Mouse (Mus musculus): ENCODE measurements at regions not wholly inside any gene's neighbourhood (a gene's known extent, or its start where the extent isn't known, plus 50 kb on each side); places are given as distances from the start of the nearest gene placed in this dataset.

DNA sequence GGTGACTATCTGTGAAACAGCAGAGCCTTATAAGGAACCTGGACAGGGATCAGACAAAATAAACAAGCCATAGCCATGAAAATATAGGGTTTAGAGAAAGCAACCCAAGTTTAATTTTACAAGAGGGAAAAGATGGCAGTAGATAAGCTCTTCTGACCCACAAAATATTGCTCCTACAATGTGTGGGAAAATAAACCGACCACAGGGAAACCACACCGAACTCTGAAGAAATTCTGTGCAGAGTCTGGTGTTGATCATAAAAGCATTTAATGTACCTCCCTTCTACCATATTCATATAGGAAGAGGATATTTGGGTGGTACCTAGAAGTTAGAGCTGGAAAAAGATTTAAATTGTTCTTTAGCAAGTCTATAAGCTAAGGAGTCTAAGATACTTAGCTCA lies 146.3 kb downstream of the Ndfip2 start:
- in situ Hi-C loops (cut with MboI; ENCODE audit: low pct_unique_long_range_greater_than_20kb in 1 of 2, low sequenced_read_pairs in 2 of 2, unreplicated experiment in 1 of 2): loop anchor here (25.0 kb wide), 2 partner anchors 408 to 508 kb away; no protein-coding TSS in a partner anchor

- in situ Hi-C loops (cut with MboI; ENCODE audit: low pct_unique_long_range_greater_than_20kb in 1 of 2, low sequenced_read_pairs in 2 of 2, unreplicated experiment in 1 of 2): loop anchor here (25.0 kb wide), 2 partner anchors 408 to 508 kb away; no protein-coding TSS in a partner anchor
Measured at GRCm38 (mm10) chr14:105404241-105404640, 145.9 kb downstream of the Ndfip2 start.

- in situ Hi-C loops (cut with MboI; ENCODE audit: low pct_unique_long_range_greater_than_20kb in 1 of 2, low sequenced_read_pairs in 2 of 2, unreplicated experiment in 1 of 2): loop anchor here (25.0 kb wide), 2 partner anchors 409 to 509 kb away; no protein-coding TSS in a partner anchor
Measured at GRCm38 (mm10) chr14:105403256-105403655, 144.9 kb downstream of the Ndfip2 start.

DNA sequence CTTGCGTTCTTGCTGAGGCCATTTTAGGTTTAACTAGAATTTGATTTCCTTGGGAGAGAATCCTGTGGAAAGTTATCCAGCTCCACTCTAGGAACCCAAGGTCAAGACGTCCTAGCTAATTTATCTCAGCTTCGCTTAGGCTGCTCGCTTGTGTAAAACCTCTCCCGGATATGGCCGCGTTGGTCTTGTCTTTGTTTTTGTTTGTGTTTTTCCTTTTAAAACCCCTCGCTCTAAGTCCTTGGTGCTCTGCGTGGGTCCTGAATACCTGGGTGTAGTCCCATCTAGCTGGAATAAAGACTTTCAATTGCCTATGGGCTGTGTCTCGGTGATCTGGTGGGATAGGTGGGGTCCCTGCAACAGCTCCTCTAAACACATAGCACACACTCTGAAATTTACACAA lies 144.2 kb downstream of the Ndfip2 start:
- in situ Hi-C loops (cut with MboI; ENCODE audit: low pct_unique_long_range_greater_than_20kb in 1 of 2, low sequenced_read_pairs in 2 of 2, unreplicated experiment in 1 of 2): loop anchor here (25.0 kb wide), 2 partner anchors 410 to 510 kb away; no protein-coding TSS in a partner anchor

DNA sequence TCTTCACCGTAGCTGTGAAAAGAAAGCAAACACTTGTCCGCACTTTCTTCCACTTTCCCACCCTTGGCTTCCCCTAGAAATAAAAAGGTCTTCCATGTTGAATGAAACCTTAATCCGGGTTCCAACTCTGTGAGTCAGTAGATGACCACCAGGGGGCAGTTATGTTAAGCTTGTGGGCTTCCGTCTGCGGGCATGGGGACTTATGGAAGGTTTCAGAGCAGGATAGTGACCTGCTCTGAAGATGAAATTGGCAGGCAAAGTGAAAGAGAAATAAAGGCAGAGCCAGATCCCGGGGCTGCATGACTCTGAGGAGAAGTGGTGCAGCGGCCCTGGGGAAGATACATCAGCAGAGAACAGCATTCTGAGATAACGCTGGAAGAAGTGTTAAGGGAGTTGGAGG lies 139.1 kb downstream of the Ndfip2 start:
- in situ Hi-C loops (cut with MboI; ENCODE audit: low pct_unique_long_range_greater_than_20kb in 1 of 2, low sequenced_read_pairs in 2 of 2, unreplicated experiment in 1 of 2): loop anchor here in 1 of 2 experiments (10.0 kb wide), 1 partner anchor 507 kb away; no protein-coding TSS in a partner anchor

DNA sequence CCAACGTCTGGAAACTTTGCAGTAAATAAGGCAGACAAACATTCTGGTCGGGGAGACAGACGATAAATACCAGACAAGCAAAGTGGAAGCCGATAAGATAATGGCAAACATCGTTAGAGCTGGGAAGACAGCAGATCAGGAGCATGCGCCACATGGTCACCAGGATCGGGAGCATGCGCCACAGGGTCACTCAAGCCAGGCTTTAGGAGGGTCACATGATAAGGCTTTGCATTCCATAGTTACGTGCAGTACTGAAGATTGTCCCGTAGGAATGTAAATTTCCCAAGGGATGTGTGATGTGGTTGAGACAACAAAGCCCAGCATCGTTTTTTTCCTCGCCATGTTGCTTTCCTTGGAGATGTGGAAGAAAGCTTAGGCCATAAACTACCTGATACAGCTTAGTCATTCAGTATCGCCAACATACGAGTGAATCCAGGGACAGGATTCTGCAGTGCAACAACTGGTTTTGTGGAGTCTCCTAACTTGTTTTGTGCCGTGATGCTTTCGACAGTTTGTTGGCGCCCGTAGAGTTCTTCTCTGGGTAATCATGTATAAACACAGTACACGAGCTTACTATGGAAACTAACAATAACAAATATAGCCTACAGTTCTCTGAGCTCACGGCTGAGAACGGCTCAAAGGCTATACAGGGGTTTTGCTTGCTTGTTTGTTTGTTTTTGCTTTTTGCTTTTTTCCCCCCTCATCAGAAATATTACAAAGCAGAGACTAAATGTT lies 133.9 kb downstream of the Ndfip2 start:
- in situ Hi-C loops (cut with MboI; ENCODE audit: low pct_unique_long_range_greater_than_20kb in 1 of 2, low sequenced_read_pairs in 2 of 2, unreplicated experiment in 1 of 2): loop anchor here in 1 of 2 experiments (10.0 kb wide), 1 partner anchor 513 kb away; no protein-coding TSS in a partner anchor

- in situ Hi-C loops (cut with MboI; ENCODE audit: low pct_unique_long_range_greater_than_20kb in 1 of 2, low sequenced_read_pairs in 2 of 2, unreplicated experiment in 1 of 2): loop anchor here in 1 of 2 experiments (10.0 kb wide), 1 partner anchor 513 kb away; no protein-coding TSS in a partner anchor
Measured at GRCm38 (mm10) chr14:105391430-105391829, 133.1 kb downstream of the Ndfip2 start.

DNA sequence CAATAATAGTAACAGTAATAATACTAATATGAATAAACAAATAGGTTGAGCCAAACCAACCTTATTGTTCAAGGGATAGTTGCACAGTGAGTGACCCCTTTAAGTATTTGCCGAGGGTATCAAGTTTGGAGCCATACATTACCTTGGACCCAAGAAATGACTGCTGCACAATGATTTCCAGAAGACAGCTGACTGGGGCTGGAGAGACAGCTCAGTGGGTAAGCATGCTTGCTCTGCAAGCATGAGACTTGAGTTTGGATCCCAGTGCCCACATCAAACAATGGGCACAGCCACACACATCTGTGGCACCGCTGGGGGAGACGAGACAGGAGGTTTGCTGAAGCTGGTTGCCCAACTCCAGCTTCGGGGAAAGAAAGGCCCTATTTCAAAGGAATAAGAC lies 126.7 kb downstream of the Ndfip2 start:
- in situ Hi-C loops (cut with MboI; ENCODE audit: low pct_unique_long_range_greater_than_20kb in 1 of 2, low sequenced_read_pairs in 2 of 2, unreplicated experiment in 1 of 2): no loop called here

- in situ Hi-C loops (cut with MboI; ENCODE audit: low pct_unique_long_range_greater_than_20kb in 1 of 2, low sequenced_read_pairs in 2 of 2, unreplicated experiment in 1 of 2): no loop called here
Measured at GRCm38 (mm10) chr14:105383382-105383781, 125.0 kb downstream of the Ndfip2 start.

- in situ Hi-C loops (cut with MboI; ENCODE audit: low pct_unique_long_range_greater_than_20kb in 1 of 2, low sequenced_read_pairs in 2 of 2, unreplicated experiment in 1 of 2): no loop called here
Measured at GRCm38 (mm10) chr14:105380101-105380500, 121.7 kb downstream of the Ndfip2 start.

- in situ Hi-C loops (cut with MboI; ENCODE audit: low pct_unique_long_range_greater_than_20kb in 1 of 2, low sequenced_read_pairs in 2 of 2, unreplicated experiment in 1 of 2): no loop called here
Measured at GRCm38 (mm10) chr14:105377770-105378169, 119.4 kb downstream of the Ndfip2 start.

DNA sequence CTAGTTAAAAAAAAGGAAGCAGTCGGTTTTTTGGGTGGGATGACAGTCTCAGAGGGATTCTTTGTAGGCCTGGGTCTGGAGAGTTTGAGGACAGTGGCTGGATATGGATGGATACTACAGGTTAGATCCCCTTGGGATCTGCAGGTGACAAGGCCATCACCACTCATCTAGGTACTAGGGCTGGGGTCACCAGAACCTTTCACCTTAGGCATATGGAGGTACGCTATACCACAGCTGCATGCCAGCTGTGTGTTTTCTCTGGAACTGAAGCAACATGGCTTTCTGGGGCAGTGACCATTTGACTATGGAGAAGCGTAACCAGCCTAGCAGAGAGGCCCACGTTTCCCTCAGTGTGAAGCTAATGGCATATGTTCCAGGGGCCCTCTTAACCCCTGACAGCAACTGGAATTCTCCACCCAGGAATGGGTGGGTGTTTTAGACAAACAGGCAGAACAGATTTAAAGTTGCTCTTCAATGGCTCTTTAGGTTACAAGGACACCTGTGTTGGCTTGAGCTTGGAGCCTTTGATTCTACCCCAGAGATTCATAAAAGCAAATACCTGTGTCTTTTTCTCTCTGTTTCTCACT lies 118.8 kb downstream of the Ndfip2 start:
- in situ Hi-C loops (cut with MboI; ENCODE audit: low pct_unique_long_range_greater_than_20kb in 1 of 2, low sequenced_read_pairs in 2 of 2, unreplicated experiment in 1 of 2): no loop called here

GRCm38 (mm10) chr14:105369637-105370435 lies 111.5 kb downstream of the Ndfip2 start:
- in situ Hi-C loops (cut with MboI; ENCODE audit: low pct_unique_long_range_greater_than_20kb in 1 of 2, low sequenced_read_pairs in 2 of 2, unreplicated experiment in 1 of 2): no loop called here

DNA sequence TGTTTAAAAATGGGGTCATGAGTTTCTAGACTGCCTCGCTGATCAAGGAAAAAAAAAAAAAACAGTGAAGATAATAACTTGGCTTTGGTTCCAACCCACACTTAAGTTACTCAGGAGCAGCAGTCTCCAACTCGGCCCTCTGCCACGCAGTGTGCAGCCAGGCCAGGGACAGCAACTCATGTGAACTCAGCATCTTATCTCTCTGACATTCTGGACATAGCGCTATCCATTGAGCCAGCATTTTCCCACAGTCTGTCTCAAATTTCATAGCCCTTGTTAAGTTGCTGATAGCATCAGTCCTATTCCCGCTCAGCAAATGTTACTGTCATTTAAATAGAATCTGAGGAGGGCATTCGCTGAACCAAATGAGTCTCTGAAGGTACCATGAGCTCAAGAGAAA lies 102.2 kb downstream of the Ndfip2 start:
- in situ Hi-C loops (cut with MboI; ENCODE audit: low pct_unique_long_range_greater_than_20kb in 1 of 2, low sequenced_read_pairs in 2 of 2, unreplicated experiment in 1 of 2): no loop called here

DNA sequence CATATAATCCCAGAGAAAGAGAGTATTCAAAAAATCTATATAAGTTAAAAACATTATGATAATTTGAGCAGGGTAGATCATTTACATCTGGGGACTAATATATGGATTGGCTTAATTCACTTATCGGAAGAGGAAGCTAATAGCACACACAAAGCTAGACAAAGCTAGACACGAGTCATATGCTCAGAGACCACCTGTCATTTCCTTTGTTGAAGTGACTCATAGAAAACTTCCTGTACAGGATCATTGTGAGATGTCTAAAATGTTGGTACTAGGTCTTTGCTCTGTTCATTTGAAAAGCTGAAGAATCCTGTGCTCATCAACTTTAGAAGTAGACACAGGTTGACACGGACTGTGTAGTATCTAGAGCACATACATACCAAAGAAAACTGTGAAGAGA lies 101.5 kb downstream of the Ndfip2 start:
- in situ Hi-C loops (cut with MboI; ENCODE audit: low pct_unique_long_range_greater_than_20kb in 1 of 2, low sequenced_read_pairs in 2 of 2, unreplicated experiment in 1 of 2): no loop called here

Data from mouse embryonic stem cell (cell line).